Mouse (Mus musculus): ENCODE measurements at regions not wholly inside any gene's neighbourhood (a gene's known extent, or its start where the extent isn't known, plus 50 kb on each side); places are given as distances from the start of the nearest gene placed in this dataset.

GRCm38 (mm10) chr15:56107719-56108118 is 1369.7 kb downstream of the Slc22a22 start:
- TF ChIP-seq CTCF (IDR thresholded peaks at IDR 0.05) (no peak), EP300 (IDR thresholded peaks at IDR 0.05) (no peak)

Data from lung, postnatal 0 days (tissue).